Mouse (Mus musculus) stomach, postnatal 0 days (tissue): ENCODE data around the gene Vps37b.

ENCODE experiments used
- CTCF ChIP-seq: IDR thresholded peaks from 2 replicates; pipeline ENCODE4 v1.5.1; 2016; ENCODE audit warnings: antibody characterized with exemption, low read depth, mild to moderate bottlenecking, moderate library complexity
- EP300 ChIP-seq: optimal IDR thresholded peaks from 2 replicates; pipeline ENCODE3; 2016; ENCODE audit warnings: antibody characterized with exemption

GRCm38 (mm10) chr5:124015727-124016126 is 16.3 kb downstream of the Vps37b start:
- no peak for TF ChIP-seq CTCF
- no peak for TF ChIP-seq EP300
